Mouse (Mus musculus) 416B (cell line): ENCODE measurements around the gene Pnliprp1.

Experiments
- DNase-seq: peaks from one replicate; pipeline ENCODE4 v3.0.0; 2011; ENCODE audit warnings: low read depth

Pnliprp1 gene

GRCm38 (mm10) chr19:58728445-58729031 is at the start of gene Pnliprp1:
Gene Pnliprp1 (plus strand): TSS chr19:58728887.
- DNase-seq = no peak

DNA sequence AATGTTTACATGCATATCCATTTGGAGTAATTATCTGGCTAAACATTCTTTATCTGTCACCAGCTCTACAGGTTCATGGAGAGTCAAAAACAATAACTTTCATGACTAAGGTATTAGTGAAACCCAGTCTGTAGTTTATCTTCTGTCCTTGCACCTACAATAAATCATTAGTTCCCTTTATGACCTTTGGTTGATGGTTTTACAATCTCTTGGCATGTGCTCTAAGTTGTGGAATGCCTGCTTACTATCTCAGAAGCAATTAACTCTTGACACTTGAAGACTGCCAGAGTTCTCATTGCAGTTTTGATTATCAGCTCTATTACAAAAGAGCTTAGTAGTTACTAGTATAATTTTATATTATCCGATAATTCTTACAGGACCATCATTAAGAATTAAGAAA is 39.8 kb upstream of the Pnliprp1 start:
- no peak for DNase-seq

DNA sequence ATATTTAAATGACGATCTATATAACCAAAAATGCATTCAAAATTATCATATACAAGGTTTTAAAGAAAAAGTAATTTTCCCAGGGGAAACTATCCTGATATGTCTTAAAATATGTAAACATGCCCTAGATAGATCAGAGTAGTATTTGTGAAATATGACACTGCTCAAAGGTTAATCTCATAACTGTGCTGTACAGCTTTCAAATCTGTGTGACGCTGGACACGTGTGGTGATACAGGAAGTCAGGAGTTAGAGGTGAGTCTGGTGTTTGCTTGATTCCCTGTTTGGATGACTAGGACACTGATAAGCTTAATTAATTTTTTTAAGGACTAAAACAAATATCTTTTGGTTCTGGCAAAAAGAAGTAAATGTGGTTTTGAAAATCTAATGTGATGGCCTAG is 33.4 kb upstream of the Pnliprp1 start:
- DNase-seq = no peak

DNA sequence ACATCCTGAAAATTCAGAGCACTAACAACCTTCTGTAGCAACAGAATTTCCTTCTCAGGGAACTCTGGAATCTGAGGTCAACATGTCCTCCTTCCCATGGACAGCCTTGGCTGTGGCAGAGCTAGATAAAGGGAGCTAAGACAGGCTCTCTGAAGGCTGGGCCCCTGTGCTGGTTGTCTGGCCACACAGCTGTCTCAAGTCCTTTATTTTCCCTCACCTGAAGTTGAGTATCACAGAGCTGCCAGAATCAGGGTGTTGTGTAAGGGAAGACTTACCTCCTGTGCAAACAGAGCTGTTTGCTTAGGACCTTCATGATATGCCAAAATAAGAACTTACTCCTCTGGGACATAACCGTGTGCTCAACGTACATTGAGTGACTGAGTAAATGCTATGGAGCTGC is 32.5 kb upstream of the Pnliprp1 start:
- no peak for DNase-seq

GRCm38 (mm10) chr19:58704556-58704955 is 24.1 kb upstream of the Pnliprp1 start:
- DNase-seq = no peak

DNA sequence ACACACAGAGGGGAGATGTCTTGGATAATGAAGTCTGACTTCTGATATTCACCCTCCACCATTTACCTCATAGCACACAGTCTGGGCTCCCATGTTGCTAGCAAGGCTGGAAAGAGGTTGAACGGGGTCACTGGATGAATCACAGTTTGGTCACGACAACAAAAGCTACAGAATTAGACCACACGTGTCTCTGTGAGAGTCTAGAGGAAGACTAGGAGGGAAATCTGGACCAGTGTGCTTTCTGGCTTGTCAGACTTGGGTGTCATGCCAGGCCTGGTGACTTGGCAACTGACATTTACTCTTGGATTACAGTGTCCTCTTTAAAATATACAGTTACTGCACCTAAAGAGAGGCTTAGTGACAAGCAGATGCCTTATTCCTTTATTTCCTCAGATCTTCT is 20.1 kb upstream of the Pnliprp1 start:
- DNase-seq = no peak

DNA sequence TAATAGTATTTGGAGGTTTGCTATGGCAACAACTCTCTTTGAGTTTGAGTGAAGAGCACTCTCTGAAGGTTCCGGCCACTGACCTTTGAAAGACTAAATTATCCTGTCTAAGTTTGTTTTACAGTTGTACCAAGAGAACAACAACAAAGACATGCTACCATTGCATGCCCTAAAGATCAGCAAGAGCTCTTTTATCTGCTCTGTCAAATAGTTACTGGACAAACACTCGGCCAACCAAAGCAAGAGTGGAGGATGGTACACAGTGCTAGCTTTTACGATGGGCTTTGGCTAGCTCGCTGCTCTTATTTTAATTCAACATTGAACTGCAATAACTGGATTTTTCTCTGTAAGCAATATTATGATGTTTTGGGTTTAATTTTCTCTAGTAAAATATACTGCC is 10.8 kb upstream of the Pnliprp1 start:
- DNase-seq = no peak

DNA sequence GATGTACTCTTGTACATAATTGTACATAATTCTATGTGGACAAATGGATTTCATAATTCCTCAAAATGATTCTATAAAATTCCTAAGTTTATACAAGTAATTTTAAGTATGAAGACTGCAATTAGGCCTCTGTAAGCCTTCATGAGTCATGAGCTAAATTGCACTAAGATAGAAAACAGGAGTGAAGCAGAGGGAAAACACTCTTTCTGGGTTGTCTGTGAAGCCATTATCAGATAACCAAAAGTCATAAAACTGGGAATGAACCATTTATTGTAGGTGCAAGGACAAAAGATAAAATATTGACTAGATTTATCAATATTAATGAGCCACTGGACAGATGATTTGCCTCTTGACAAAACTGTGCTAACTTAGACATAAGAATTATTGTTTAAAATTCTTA is 8.2 kb upstream of the Pnliprp1 start:
- DNase-seq = no peak

DNA sequence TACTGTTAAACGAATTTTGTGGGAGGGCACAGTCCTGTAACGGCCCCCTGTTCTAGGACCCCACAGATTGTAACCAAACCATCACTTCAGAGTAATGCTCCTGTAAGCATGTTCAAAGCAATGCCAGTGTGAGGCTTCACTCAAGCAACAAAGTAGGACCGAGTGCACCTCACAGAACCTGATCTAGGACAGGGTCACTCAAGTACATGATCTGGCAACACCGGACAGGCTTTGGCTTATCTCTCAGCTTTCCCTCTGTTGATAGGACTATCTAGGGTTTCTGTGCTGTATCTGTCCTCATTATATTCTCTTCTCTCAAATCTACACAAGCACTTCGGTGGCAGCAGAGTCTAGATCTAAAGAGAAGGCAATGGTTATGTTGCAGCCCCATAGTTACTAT is 2.1 kb upstream of the Pnliprp1 start:
- DNase-seq = no peak

DNA sequence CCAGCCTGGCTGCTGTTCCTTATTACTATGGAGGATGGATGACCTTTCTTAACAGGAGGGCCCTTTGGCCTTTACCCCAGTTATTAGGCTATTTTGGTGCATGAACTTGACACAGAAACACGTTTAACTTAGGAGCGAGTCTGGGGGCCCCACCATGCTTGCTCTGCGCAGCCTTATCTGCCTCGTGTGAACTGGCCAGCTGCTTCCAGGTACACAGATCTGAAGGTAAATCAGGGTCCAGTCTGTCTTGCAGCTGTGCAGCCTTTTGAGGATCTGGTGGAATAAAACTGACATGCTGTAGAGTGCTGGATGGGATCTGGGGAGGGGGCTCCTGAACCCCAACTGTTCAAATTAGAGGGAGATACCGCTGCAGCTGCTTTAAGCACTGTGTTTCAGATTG is 931 bp upstream of the Pnliprp1 start:
- DNase-seq = no peak

DNA sequence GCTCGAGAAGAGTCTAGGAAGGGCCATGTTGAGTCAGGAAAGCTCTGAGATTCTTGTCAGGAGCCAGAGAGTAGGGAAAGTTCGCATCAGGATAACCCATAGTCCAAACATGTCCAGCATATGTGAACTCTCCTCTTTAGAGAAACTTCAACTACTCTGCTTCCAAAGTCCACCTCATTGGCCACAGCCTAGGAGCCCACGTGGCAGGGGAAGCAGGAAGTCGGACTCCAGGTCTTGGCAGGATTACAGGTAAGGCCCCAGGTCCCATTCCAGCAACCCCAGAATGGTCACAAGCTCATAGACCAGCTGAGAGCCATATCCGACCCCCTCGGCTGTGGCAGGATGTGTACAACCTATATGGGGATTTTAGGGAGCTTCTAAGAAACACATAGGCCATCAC is 4.5 kb downstream of the Pnliprp1 start:
- no peak for DNase-seq

- no peak for DNase-seq
Measured at GRCm38 (mm10) chr19:58738111-58738510, 9.4 kb downstream of the Pnliprp1 start.

DNA sequence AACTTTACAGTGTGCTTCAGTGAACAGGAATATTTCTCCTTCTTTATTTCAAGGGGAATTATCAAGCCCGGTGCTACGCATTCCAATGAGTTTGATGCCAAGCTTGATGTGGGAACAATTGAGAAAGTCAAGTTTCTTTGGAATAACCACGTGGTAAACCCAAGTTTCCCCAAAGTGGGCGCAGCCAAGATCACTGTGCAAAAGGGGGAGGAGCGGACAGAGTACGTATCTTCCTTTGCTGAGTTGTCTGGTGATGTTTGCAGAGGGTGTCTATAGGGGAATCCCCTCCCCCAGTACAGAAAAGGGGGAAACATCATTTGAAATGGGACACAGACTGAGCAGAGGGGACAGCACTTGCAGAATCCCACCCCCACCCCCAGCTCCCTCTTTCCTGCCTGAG is 12.3 kb downstream of the Pnliprp1 start:
- no peak for DNase-seq

GRCm38 (mm10) chr19:58742711-58743110 is 14.0 kb downstream of the Pnliprp1 start:
- no peak for DNase-seq

- no peak for DNase-seq
Measured at GRCm38 (mm10) chr19:58743736-58744135, 15.0 kb downstream of the Pnliprp1 start.

DNA sequence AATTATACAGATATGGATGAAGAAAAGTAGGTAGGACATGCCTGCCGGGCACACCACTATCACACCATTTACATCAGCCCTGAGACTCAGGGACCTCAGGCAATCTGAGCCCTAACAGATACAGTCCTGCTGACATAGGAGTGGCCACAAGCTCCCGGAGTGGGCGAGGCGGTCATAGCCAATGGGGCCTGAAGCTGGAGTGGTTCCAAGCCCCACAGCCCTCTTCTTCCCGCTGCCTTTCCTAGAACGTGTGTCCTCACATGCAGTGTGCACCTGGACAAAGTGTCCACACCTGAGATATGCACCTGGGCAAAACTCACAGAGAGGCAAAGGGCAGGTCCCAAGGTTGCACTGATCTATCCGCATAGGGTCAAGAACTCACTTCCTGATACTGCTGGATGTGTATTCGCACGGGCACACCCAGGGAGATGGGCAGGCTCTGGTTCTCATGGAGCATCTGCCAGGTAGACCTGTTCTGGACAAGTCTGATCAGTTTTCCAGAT is 18.9 kb downstream of the Pnliprp1 start:
- no peak for DNase-seq

- DNase-seq = no peak
Measured at GRCm38 (mm10) chr19:58750822-58751221, 22.1 kb downstream of the Pnliprp1 start.

GRCm38 (mm10) chr19:58751504-58751903 is 22.8 kb downstream of the Pnliprp1 start:
- no peak for DNase-seq

- no peak for DNase-seq
Measured at GRCm38 (mm10) chr19:58758871-58759270, 30.2 kb downstream of the Pnliprp1 start.

DNA sequence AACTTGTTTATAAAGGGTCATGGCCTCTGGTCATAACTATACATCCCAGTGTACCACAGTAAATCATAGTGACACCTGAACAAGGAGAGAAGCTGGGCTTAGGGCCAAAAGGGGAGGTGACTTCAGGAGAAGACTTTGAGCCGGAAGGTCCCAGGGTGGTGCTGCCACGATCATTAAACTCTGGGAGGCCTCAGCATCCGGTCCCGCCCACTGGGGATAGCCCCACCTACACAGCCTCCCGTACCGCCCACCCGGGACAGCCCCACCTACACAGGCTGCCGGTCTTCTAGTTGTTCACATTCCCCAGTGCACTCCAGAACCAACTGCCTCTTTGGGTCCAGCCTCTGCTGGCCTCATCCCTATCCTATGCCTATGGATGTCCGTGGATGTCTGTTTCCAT is 30.7 kb downstream of the Pnliprp1 start, which contains the start of gene Pnliprp2:
Gene Pnliprp2 (plus strand): TSS at position 297 of the 400 bp plus-strand sequence.
- DNase-seq = no peak

- DNase-seq = no peak
Measured at GRCm38 (mm10) chr19:58762316-58762715, 33.6 kb downstream of the Pnliprp1 start.

DNA sequence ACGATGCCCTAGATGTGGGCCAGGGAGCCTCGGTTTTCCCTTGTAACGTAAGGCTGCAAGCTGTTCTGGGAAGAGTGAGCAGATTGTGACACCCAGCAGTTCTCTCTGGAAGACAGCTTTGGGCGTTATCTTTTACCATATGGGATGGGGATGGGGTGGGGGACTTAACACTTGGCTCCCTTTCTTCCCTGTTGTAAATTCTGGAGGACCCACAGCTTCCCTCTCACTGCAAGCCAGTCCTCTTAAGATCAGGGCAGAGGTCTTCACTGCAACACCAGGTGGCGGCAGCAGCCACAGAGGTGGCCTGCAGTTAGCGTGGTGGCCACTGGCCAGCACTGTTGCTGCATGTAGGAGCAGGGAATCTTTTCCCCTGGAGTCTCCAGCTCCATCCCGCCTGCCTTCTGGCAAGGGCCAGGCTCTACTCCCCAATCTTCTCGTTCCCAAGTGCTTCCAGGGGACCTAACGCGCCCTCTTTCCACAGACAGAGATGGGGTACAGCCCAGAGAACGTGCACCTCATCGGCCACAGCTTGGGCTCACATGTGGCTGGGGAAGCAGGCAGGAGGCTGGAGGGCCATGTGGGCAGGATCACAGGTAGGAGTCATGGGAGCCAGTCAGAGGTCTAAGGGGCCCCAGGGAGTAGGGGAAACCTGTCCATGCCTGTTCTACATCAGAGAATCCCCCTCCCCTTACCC is 34.3 kb downstream of the Pnliprp1 start:
- peak; percentile 18 for DNase-seq

GRCm38 (mm10) chr19:58767329-58767728 is 38.6 kb downstream of the Pnliprp1 start:
- DNase-seq = no peak

DNA sequence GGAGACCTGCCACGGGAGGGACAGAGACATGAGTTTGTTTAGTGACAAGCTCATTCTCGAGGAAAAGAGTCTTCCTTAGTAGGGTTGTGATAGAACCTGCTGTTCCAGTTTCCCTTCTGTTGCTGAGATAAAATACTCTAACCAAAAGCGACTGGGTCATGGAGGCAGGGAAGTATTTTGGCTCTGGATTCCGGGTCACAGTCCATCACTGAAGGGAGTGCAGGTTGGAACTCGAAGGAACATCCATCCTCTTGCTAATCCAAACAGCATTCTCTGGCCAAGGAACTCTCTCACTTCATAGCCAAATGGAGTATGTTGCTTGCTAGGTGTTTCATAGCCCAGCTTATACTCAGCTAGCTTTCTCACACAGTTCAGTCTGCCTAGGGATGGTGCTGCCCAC is 47.8 kb downstream of the Pnliprp1 start:
- no peak for DNase-seq
